Mouse (Mus musculus): Measurements from ENCODE around the gene Amdhd2.

Amdhd2 gene

DNA sequence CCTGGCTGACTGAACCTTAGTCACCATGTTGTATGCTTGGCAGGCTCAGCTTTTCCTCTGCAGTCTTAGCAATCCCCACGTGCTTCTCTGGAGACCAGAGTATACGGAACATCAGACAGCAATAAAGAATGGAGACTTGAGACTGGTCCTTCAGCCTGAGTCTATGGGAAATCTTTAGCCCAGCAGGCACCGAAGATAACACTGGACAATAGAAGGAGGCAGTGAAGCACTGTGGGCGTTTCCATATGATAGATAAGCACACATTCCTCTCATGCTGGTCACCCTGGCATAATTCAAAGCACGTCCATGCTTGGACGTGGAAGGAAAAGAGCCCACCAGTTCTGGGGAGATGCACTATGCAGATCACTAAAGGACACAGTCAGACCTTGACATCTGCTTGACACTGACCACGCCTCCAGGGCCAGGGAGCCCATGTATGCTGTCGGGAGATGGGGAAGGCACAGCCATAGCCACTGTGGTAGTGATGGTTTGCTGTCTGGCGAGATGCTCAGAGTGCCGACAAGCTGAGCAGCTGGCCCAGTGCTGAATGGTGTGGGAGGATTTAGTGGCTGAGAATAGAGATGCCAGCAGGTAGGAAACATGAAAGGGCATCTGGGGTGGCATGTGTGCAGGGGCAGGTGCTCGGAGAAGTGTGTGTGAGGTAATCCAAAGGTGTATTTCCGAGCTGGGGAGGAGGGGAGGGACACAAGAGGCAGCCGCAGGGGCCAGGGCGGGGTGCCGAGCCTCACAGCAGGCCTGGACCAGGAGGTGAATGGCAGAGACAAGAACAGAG, 33.7 kb upstream of the Amdhd2 start:
- DNase-seq (ENCODE audit: low read depth, low spot score) = peak; percentile 88

DNA sequence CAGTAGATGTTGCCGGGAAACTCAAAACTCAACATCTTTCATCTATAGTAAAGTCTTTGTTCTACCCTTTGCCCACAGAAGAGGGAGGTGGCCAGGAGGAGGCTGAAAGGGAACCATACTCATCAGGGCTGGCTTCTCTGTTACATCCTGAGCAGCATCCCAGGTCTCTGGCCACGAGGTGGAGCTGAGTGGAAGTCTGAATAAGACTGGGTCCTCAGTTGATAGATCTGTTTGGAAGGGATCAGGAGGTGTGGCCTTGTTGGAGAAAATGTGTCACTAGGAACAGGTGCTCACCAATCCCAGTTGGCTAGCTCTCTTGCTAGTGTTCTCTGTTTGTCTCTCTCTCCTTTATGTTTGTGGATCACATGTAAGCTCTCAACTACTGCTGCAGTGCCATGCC, 31.8 kb upstream of the Amdhd2 start:
- DNase-seq (ENCODE audit: low read depth, low spot score) = no peak

DNA sequence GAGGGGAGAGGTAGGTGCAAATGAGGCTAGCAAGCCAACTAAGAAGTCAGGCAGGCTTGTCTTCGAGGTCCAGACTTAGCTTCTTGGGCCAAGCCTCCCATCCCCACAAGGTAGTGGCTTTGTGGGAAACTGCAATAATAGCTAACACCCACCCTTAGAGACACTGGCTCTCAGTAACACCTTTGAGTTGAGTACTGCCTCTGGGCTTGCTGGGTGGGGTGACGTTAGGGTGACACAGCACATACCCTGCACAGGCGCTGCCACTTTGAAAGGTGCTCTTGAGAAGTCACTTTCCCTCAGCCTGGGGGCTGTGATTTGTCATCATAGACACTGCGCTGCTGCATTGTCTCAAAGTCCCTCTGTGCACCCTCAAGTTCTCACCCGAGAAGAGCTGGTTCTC, 30.2 kb upstream of the Amdhd2 start:
- no peak for DNase-seq (ENCODE audit: low read depth, low spot score)

DNA sequence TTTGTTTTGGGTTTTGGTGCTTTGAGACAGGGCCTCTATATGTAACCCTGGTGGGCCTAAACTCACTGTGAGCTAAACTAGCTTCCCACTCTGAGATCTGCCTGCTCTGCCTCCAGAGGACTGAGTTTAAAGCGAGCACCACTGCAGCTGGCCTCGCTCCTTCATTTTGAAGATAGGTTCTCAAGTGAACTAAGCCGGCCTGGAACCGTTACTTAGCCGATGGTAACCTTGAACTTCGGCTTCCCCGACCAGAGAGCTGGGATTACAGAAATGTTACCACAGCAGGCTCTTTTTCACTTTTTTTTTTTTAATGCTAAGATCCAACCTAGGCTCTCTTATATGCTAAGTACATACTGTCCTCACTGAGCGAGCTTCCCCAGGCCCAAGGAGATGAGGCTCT, 29.7 kb upstream of the Amdhd2 start:
- DNase-seq (ENCODE audit: low read depth, low spot score) = no peak

DNA sequence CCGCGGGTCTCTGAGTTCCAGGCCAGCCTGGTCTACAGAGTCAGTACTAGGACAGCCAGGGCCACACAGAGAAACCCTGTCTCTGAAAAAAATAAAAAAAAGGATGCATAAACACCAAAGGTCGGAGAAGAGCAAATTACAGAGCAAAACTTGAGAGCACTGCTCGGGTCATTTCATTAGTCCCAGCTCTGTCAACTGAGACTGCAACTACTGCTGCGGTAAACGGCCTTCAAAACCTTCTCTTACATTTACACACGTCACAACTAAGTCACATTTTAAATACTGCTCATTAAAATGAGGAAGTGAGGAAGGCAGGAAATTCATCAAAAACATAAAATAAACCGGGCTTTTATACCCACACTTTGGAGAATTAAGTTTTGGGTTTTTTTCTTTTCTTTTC, 29.3 kb upstream of the Amdhd2 start:
- DNase-seq (ENCODE audit: low read depth, low spot score) = no peak

DNA sequence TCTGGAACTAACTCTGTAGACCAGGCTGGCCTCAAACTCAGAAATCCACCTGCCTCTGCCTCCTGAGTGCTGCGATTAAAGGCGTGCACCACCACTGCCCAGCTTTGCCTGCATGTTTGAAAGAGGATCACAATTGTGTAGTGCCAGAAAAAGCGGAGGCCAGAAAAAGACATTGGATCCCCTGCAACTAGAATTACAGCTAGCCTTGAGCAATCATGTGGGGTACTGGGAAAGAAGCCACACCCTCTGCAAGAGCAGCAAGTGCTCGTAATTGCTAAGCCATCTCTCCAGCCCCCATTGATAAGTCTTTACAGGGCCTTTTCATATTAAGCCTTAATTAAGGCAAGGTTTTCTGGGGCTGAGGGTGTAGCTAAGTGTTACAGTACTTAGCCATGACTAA, 27.9 kb upstream of the Amdhd2 start:
- DNase-seq (ENCODE audit: low read depth, low spot score) = peak; percentile 60

DNA sequence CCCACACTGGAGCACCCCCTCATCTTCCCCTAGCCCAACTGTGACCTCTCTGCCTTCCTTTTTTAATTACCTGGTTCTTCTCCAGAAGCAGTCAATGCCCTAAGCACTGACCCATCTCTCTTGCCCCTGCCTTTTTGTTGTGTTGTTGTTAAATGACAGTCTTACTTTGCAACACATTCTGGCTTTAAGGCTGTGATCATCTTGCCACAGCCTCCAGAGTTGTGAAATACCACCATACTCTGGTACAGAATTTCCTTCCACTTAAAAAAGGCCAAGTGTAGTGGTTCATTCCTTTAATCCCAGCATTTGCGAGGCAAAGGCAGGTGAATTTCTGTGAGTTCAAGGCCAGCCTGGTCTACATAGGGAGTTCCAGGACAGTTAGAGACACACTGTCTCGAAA, 27.4 kb upstream of the Amdhd2 start:
- DNase-seq (ENCODE audit: low read depth, low spot score) = no peak

DNA sequence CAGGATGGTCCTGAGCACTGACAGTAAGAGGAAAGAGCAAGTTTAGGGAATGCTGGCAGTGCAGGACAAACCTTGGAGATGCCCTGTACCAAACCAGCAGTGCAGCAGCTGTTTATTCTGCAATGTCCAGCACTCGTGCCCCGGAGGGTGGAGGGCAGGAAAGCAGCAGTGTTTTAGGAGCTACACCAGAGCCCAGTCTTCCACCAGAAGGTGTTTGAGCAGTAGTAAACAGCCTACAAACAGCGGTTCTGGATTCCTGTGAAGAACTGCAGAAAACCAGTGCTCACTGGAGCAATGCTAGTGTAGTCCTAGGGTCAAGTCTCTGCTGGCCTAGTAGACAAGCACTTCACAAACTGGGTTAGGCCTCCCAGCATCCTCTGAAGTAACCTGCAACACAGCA, 10.7 kb upstream of the Amdhd2 start:
- DNase-seq (ENCODE audit: low read depth, low spot score) = no peak

DNA sequence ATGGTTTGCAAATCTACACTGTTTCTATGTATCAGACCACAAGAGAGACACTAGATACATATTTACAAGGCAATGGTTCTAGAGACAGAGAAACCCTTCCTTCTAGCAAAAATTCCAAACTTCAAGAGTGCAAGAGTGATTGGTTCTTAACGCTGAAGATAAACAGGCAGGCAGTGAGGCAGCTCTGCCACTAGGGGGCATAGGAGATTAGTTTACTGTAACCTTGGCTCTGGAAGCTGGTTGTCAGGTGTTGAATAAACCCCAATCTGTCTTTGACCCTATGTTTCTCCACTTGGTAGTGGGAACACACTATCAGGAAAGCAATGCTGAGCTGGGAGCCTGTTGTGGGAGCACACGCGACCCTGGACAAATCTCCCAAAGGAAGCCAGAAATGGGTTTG, 9.9 kb upstream of the Amdhd2 start:
- DNase-seq (ENCODE audit: low read depth, low spot score) = peak; percentile 88

DNA sequence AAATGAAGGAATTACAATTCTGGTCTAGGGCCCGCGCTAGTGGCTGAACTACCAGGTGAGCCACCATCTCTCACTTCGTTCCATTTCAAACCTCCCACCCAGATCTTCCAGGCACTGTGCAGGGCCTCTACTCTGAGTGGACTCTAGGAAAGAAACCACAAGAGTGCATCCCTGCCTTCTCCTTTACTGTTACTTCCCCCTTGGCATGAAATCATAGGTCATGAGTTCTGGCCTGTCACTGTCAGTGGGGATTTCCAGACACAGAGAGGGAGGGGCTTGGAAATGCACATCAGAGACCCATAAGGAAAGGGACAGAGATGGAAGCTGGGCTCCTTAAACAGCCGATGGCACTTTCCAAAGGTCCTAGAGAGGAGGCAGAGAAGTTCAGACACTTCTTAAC, 8.2 kb upstream of the Amdhd2 start:
- no peak for DNase-seq (ENCODE audit: low read depth, low spot score)

DNA sequence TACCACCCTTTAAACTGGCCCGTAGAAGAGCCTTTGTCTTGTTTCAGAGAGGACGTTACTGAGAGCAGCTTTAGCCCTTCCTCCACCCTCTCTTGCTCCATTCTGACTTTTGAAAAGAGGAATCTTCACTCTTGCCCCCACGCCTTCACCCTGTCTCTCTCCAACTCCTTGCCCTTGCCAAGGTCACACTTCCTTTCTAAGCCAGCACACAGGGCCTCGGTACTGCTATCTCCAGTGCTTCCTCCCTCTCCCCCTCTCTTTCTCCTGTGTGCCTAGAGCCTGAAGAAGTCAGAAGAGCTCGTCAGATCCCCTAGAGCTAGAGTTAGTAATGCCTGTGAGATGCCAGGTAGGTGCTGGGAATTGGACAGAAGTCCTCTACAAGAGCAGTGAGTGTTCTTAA, 7.2 kb upstream of the Amdhd2 start:
- DNase-seq (ENCODE audit: low read depth, low spot score) = no peak

DNA sequence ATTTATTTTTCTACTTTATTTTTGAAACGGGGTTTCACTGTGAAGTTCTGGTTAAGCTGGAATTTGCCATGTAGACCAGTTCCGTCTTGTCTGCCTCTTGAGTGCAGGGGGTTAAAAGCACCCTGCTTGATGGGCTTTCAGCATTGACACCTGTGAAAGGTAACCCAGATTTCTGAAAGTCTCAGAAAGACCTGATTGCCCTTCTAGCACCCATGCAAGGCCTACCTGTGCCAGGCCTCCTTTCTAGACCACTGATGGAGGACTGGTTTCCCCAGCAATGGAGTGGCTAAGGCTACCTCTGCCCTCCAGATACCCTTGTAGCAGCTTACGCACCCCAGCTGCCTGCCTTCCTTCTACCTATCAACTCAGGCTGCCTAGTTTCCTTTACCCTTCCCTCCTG, 6.6 kb upstream of the Amdhd2 start:
- no peak for DNase-seq (ENCODE audit: low read depth, low spot score)

DNA sequence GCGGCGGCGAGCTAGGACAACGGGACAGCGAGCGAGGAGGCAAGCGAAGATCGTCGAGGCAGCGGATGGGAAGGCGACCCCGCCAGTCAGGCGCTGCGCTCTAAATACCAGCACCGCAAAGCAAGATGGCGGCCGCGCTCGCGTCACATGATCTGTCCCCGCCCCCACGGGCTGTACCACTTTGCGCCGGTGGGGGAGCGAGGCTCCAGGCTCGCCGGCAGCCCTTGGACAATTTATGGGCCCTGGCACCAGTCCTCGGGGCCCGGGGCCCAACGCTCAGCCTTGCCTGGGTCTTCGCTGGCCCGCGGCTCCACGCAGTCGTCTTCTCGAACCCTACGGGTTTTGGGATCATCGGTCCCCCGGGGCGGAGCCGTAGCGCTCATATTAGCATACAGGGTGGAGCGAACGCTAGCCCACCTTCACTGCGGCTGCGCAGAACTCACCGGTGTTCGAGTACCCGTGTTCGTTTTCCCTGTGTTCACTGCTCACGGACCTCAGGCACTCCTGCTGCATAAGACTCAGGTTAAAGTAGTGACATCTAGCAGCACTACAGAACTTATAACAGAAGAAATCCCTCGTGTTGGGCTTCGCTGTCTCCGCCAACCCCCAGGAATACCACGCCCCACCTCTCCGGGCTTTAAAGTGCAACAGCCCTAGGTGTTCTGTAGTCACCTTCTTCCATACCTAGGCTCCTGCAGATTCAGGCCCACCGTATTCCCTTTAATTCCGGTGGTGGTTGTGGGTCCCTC, 5.9 kb upstream of the Amdhd2 start, which contains the start of gene Atp6v0c:
Gene Atp6v0c (minus strand): TSS at position 386 of the 749 bp plus-strand sequence.
- peak; percentile 98 for DNase-seq (ENCODE audit: low read depth, low spot score)

DNA sequence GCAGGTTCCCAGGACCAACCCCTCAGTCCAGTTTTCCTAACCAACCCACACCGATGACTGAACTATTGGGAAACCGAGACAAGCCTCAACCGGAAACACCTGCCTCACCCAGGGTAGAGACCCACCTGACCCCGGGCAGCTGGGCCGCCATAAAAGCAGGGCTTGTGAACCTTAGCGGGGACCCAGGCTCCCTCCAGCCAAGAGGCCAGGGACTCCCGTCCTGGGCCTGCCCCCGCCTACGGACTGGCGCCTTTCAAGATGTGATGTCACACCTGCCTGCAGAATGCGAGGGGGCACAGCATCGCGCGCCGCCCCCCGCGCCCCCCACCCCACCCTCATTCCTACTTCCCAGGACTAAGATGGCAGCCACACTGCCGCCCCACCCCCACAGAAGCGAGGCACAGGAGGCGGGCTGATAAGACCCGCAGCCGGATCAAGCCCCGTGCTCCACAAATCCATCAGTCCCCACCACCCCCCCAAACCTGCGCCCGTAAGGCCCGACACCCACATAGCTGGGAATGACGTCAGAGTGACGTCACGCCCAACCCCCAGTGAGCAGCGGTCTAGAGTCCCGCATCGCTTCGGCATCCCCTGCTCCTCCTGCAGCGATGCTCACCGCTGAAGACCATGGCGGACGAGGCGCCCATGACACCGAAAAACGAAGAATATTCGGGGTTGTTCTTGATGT, 5.2 kb upstream of the Amdhd2 start:
- DNase-seq (ENCODE audit: low read depth, low spot score) = peak; percentile 85

DNA sequence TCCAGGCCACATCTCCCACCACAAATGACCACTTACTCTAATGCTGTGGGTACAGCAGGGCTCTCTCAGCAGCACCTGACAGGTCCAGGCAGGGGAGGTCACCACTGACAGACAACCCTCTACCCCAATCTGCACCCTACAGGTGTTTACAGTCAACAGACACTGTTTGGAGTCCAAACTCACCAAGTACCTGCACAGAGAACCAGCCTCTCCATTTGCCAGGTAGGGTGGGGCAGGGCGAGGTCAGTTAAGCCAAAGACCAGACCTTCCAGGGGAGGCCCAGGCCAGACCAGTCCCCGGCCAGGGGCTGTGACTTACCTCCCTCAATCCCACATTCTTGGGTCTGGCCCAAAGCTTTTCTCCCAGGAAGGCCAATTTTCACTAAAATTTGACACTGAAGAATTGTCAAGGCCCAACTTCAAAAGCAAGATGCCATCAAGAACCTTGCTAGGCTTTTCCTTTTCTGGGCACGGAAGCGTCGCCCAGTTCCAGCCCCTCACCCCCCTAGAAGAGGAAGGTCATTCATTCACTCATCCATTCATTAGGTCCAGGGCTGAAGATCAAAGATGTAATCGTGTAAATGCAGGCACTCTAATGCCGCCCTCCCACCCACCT, 4.4 kb upstream of the Amdhd2 start:
- DNase-seq (ENCODE audit: low read depth, low spot score) = no peak

DNA sequence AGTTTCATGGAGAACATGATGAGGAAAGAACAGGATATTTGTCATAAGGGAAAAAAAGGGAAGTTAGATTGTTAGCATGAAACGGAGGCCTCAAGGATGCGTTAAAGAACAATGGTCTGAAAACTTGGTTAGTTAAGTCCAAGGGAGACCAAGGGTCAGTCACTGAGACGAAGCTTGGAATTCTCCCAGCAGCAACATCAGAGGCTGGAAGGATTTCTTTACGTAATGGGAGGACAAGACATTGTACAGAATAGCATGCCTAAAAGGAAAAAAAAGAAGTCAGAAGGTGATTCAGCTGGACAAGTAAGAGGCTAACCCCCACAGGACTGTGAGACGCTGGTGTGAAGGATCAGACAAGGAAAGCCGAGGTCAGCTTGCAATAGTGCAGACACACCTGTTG, 3.6 kb upstream of the Amdhd2 start:
- DNase-seq (ENCODE audit: low read depth, low spot score) = no peak

DNA sequence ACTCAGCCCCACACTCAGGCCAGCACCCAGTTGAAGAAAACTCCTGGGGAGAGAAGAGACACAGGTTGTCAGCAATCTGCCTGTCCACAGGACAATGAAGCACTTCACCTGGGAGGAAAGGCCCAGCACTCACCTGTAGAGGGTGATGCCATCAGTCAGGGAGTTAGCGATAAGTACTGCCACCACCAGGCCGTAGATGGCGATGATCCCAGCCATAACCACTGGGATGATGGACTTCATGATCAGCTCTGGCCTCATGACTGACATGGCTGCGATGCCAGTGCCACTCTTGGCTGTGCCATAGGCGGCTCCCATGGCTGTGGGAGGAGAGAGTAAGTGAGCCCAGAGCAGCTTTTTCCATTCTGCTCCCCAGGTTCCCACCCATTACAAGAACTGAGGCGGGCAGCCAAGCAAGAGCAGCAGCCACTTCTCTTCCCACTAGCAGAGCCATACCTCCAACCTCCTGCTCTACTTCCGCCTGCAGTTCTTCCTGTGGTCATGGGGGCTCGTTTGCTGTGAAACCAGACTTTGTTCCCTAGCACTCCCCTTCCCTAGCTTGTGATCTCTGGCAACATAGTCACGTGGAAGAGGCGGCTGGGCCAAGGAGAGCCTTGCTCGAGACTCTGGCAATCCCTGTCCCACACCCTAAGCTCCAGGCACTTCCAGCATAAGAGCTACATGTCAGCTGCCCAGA, 1.1 kb upstream of the Amdhd2 start:
- DNase-seq (ENCODE audit: low read depth, low spot score) = peak; percentile 29

DNA sequence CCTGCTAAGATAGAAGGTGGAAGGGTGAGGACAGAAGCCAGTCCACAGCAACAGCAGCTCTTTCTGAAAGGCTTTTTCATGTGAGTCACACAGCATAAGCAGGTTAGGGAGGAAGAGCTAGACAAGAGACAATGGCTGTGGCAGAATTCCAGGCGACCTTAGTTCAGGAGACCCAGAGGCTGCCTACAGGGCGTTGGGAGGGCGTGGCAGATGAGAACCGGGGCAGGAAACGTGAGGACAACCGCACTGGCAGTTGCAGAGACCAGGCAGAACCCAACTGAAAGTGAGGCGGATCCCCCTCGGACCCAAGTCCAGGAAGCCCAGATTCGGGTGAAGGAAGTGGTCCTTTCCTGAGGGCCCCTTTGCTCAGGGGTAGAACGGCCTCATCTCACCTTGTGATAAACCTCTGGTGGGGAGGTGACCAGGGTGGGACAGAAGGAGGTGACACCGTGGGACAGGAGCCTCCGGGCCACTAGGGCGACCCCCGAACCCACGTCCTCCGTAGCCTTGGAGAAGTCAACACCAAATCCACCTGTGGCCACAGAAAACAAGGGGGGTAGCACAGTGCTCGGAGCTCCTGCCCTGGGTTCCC, 886 bp downstream of the Amdhd2 start:
- peak; percentile 39 for DNase-seq (ENCODE audit: low read depth, low spot score)

DNA sequence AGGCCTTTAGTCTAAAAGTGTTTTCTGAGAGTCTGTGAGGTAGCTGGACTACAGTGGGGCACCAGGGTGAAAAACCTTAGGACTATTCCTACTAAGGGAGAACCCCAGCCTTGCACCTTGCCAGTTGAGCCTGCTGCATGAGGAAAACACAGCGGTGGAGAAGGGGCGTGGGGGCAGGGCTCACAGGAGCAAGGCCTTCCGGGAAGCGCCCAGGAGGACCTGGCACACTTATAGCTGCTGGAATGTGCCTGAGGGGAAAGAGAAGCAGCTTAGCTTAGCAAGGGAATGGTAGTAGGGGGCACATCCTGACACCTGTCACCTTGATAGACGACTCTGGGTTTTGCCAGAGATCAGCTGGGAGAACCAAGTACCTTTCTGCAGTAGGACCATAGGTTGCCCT, 2.1 kb downstream of the Amdhd2 start:
- DNase-seq (ENCODE audit: low read depth, low spot score) = no peak

DNA sequence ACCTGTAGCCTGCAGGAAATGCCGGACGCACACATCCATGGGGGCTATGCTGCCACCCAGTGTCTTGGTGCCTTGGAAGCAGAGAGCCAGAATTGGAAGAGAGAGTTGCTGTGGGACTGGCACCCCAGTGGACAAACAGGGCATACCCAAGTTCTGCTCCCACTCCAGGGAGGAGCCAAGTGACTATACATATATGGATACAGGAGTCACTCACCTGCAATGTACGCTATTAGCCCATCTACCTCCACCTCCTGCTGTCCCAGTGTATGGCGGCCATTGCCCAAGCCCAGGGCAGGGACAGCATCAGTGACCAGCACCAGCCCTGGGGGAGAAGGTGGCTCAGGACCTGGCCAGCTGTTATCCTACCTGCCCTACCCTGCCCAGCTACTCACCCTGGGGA, 6.0 kb downstream of the Amdhd2 start:
- no peak for DNase-seq (ENCODE audit: low read depth, low spot score)

DNA sequence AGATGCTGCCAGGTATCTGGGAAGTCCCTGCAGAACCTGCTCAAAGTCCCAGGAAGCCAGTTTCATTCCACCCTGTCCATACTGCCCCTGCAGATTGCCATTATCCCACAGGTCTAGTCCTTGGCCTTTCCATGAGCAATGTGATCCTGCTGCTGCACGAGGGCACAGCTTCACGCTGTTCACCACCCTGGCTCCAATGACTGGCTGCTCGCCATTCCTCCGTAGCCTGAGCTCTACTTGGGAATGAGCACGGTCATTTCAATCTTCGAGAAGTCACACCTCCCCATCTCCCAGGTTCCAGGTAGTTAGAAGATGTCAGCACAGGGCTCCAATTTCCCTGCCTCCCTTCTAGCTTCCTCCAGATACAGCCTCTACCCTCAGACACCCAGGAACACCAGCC, 6.4 kb downstream of the Amdhd2 start:
- DNase-seq (ENCODE audit: low read depth, low spot score) = no peak

All from brain, adult 2 months (tissue).